Mouse (Mus musculus): Measurements from ENCODE around the gene Foxp1. TPM values are rescaled to one million over a fixed set of nuclear protein-coding genes. Genes with fewer than 3 reads are reported as not detected.
A peak's percentile ranks its signal among the peaks of the same experiment; 100 is the strongest.

The Foxp1 gene
- polyA plus RNA-seq, 1 experiment from 2014 or later, result 141 TPM

DNA sequence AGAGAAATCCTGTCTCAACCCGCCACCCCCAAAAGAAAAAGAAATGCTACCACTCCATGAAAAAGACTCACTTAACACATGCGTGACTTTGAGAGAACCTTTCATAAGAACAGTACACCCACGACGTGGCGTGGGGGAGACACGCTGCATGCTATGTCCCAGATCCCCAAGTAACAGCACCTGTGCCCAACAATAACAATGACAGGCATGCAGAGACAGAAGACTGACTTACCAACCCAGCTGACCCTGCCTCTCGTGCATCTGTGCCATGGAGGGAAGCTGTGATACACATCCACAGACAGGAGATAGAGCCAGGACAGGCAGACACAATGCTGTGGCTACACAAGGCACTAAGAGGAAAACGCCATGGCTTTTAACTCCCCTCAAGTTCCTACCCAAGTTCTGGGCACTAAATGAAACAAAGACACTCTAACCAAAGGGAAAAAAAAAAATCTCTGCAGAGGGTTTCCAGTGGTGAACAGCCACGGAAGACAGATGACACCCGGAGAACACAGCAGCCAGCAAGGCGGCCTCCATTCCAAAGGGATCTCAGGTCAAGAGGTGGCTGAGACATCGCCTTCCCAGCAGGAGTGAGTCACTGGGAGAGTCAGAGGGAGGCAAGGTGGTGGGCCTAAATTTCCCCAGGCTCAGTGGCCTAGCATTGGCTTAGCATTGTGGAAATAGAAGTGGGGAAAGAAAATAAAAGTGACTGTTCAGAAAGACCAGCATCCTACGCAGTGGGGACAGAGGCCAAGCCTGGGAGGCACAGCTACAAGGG is 43.5 kb downstream of the Foxp1 start:
- 84% methylated on average over 13 of the region's 13 CpGs for WGBS
- H3K9ac ChIP-seq, result no peak overlapping the region
- H3K27ac ChIP-seq, result no peak overlapping the region
- H3K4me3 ChIP-seq, result no peak overlapping the region
- H3K27me3 ChIP-seq, result no peaks in the 10 kb centered on the region
- H3K4me1 ChIP-seq, result peaks cover 45% of the 10 kb centered on the region
- no peak for ATAC-seq (ENCODE audit: low FRiP score, low read depth)
- no peaks in the 10 kb centered on the region; the same call in 1 of the 2 replicates for H3K36me3 ChIP-seq
- no peaks in the 10 kb centered on the region for H3K9me3 ChIP-seq
- no peak overlapping the region for H3K4me2 ChIP-seq (replicated peaks)

DNA sequence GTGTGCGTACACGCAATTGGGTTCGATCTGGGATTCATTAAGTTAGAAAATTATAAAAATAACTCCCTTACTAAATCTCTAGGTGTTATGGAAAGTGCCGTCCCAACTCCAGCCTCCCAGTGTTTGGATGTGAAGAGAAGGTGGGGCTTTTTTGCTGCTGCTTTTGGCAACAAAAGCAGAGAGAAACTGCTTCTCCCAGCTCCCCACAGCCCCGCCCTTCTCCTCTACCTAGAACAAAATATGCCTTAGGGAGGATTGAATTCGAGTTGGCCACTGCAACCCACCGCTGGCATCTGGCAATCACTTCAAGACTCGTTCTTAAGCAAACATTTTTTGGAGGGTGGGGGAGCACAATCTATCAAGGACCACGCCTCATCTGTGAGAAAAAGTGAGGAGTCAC is 47.5 kb downstream of the Foxp1 start:
- Histone ChIP-seq H3K9ac (no peak overlapping the region), H3K27ac (no peak overlapping the region), H3K9me3 (no peaks in the 10 kb centered on the region), H3K4me1 (peaks cover 32% of the 10 kb centered on the region), H3K4me2 (replicated peaks) (no peak overlapping the region; the same call in 1 of the 2 replicates), H3K4me3 (no peak overlapping the region), H3K36me3 (peaks cover 5% of the 10 kb centered on the region; the same call in 1 of the 2 replicates), H3K27me3 (no peaks in the 10 kb centered on the region)
- WGBS, result 52% methylated on average over 9 of the region's 9 CpGs
- ATAC-seq (ENCODE audit: low FRiP score, low read depth), result 0 out of 2 replicates have a peak, but pooled peaks have one; percentile 51

DNA sequence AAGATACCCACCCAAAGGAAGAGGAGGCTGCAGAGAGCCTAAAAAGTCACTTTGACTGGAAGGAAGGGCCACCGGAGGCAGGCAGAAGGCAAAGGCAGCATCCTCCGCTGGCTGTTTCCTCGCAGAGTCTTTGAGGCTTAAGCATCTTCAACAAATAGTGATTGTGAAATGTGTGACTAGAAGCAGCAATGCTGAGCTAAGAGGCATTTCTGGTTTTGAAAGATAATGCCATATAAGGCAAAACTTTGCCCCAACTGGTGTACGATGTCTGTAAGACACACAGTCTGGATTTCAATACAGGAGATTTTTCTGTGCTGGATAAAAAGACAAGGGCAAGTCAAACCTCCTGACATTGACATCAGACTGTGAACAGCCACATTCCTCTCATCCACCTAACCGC is 51.6 kb downstream of the Foxp1 start:
- Histone ChIP-seq H3K27ac (no peak overlapping the region), H3K9ac (no peak overlapping the region; the same call in 1 of the 2 replicates), H3K4me3 (no peak overlapping the region), H3K4me2 (replicated peaks) (no peak overlapping the region), H3K36me3 (peaks cover 10% of the 10 kb centered on the region), H3K27me3 (no peaks in the 10 kb centered on the region), H3K4me1 (peaks cover 39% of the 10 kb centered on the region), H3K9me3 (no peaks in the 10 kb centered on the region)
- no peak for ATAC-seq (ENCODE audit: low FRiP score, low read depth)
- 73% methylated on average over 5 of the region's 5 CpGs for WGBS

DNA sequence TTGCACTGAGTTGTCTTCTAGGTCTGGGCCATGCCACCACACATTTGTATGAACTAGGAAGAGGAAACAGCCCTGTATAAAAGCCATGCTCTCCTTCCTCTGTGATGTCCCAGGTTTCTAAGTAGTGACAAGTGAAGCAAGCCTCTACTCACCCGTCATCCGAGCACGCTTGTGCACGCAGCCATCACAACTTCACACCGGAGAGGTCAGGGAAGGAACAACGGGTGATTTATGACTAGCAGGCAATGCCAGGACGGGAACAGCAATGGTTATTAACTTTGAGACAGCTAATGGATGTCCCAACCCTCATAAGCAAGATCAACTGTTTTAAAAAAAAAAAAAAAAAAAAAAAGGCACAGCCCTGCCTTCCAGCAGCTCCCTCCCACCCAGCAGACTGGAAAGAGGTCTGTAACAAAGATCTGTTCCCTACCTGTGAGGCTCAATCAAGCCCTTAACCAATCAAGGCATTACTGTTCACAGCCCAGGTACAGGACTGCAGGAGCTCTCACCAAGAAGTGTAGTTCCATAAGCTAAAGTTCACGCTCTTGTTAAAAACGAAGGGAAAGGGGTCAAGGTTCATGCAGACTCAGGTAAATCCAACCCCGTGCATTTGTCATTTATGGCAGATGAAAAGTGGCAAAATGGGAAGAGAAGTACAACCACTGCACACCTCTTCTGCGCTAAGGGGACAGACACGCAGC is 53.2 kb downstream of the Foxp1 start:
- WGBS, result 46% methylated on average over 12 of the region's 12 CpGs
- Histone ChIP-seq H3K4me1 (peaks cover 22% of the 10 kb centered on the region), H3K36me3 (peaks cover 10% of the 10 kb centered on the region), H3K4me2 (replicated peaks) (no peak overlapping the region), H3K4me3 (no peak overlapping the region), H3K9ac (no peak overlapping the region), H3K27ac (no peak overlapping the region), H3K27me3 (no peaks in the 10 kb centered on the region), H3K9me3 (no peaks in the 10 kb centered on the region)
- no peak for ATAC-seq (ENCODE audit: low FRiP score, low read depth)

DNA sequence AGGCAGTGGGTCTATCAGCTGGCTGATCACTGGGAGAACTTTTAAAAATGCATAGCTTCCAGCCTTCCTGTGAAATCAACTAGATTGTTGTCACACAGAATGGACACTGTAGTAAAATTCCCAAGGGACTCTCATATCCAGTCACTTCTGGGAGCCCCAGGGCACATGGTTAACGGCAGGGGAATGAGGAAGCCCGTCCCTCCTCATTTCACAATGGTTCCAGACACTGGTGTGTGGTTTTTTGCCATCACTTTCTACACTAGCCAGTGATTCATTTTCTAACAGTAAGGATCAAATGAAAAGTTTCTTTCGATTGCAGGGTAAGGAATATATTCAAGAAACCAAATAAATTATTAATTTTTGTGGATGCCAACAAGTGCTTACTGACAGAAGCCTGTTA is 54.7 kb downstream of the Foxp1 start:
- no peak overlapping the region for H3K4me3 ChIP-seq
- no peak for ATAC-seq (ENCODE audit: low FRiP score, low read depth)
- H3K4me1 ChIP-seq, result peaks cover 26% of the 10 kb centered on the region
- no peak overlapping the region for H3K9ac ChIP-seq
- no peak overlapping the region for H3K27ac ChIP-seq
- 50% methylated on average over 3 of the region's 3 CpGs for WGBS
- H3K9me3 ChIP-seq, result no peaks in the 10 kb centered on the region
- H3K4me2 ChIP-seq (replicated peaks), result no peak overlapping the region
- peaks cover 5% of the 10 kb centered on the region for H3K36me3 ChIP-seq
- H3K27me3 ChIP-seq, result no peaks in the 10 kb centered on the region

DNA sequence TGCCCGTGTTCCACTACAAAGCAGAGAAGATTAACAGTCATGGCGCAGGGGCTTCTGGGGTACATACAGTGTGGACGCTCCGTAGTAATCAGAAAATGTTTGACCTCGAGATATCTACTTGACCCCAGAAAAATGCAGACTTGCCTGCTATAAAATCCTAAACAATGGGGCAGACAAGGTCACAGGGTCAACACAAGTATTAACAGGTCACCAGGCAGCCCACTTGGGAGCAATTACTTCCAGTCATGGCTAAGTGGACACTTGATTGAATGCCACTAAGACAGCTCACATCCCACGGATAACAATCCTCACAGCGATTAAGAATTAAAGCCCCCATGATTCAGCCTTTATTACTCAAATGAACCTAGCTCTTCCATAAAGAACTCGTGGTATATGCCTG is 55.4 kb downstream of the Foxp1 start:
- Histone ChIP-seq H3K4me1 (peaks cover 30% of the 10 kb centered on the region), H3K9me3 (no peaks in the 10 kb centered on the region), H3K4me3 (no peak overlapping the region), H3K9ac (no peak overlapping the region), H3K36me3 (peaks cover 5% of the 10 kb centered on the region; the same call in 1 of the 2 replicates), H3K4me2 (replicated peaks) (no peak overlapping the region), H3K27ac (no peak overlapping the region), H3K27me3 (no peaks in the 10 kb centered on the region)
- ATAC-seq (ENCODE audit: low FRiP score, low read depth), result no peak
- 24% methylated on average over 8 of the region's 8 CpGs for WGBS

DNA sequence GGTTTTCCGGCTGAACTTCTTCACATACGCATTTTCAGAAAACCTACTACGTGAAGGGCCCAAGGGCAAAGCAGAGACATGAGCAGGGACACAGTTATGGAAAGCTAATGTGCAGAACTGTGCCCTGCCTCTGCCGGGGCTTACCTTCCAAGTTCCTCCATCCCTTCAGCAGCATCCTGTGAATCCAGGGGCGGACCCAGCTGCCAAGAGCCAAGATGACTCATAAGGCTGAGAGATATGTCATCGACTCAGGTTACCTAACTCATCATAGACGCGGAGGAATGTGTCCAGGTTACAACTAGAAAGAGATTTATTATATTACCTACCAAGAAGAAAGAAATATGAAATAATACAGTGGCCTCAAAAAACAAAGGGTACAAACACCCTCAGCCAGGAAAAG is 56.2 kb downstream of the Foxp1 start:
- H3K36me3 ChIP-seq, result peaks cover 5% of the 10 kb centered on the region; the same call in 1 of the 2 replicates
- H3K27ac ChIP-seq, result no peak overlapping the region
- H3K9ac ChIP-seq, result no peak overlapping the region
- 70% methylated on average over 8 of the region's 8 CpGs for WGBS
- H3K4me3 ChIP-seq, result no peak overlapping the region
- peaks cover 36% of the 10 kb centered on the region for H3K4me1 ChIP-seq
- no peak overlapping the region for H3K4me2 ChIP-seq (replicated peaks)
- no peaks in the 10 kb centered on the region for H3K9me3 ChIP-seq
- H3K27me3 ChIP-seq, result no peaks in the 10 kb centered on the region
- ATAC-seq (ENCODE audit: low FRiP score, low read depth), result no peak

DNA sequence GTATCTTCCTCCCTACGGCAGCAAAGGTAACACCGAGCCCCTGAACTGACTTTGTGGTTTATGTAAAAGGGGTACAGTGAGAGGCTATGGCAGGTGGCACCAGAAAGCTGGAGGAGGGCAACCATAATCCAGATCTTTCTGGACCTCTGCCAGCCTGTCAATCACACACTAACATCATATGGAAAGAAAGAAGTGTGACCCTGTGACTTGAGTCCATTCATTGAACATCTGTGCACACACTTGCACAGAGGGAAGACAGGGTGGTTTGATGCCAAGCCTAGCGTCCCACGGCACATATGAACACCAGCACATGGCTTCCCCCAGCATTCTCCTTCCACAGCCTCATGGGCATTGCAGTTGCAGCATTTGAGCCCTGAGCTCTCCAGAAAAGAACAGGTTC is 58.1 kb downstream of the Foxp1 start:
- Histone ChIP-seq H3K36me3 (peaks cover 12% of the 10 kb centered on the region), H3K4me1 (peaks cover 20% of the 10 kb centered on the region), H3K27me3 (no peaks in the 10 kb centered on the region), H3K9ac (no peak overlapping the region), H3K4me2 (replicated peaks) (no peak overlapping the region), H3K9me3 (no peaks in the 10 kb centered on the region), H3K27ac (no peak overlapping the region), H3K4me3 (no peak overlapping the region)
- no peak for ATAC-seq (ENCODE audit: low FRiP score, low read depth)
- WGBS, result 80% methylated on average over 4 of the region's 4 CpGs

DNA sequence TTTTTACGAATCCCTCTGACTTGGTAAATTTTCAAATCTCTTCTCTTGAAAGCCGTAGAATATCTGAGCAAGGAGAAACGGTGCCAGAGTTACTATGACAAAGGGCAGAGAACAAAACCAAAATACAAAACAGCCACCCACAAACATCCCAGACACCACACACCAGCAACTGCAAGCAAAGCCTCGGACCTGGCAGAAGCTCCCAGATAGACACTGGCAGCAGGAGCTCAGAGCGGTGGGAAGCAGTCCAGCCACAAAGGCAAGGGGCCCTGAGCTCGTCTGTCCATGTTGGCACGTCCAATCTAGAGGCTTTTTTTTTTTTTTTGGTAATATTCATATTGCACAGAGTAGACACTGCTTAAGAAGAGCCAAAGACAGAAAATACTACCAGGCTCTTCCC is 58.6 kb downstream of the Foxp1 start:
- peaks cover 12% of the 10 kb centered on the region for H3K36me3 ChIP-seq
- no peak overlapping the region for H3K4me3 ChIP-seq
- no peaks in the 10 kb centered on the region for H3K9me3 ChIP-seq
- WGBS, result 89% methylated on average over 7 of the region's 7 CpGs
- no peak overlapping the region for H3K27ac ChIP-seq
- H3K27me3 ChIP-seq, result no peaks in the 10 kb centered on the region
- no peak for ATAC-seq (ENCODE audit: low FRiP score, low read depth)
- H3K4me1 ChIP-seq, result peaks cover 14% of the 10 kb centered on the region; the same call in 1 of the 2 replicates
- no peak overlapping the region for H3K9ac ChIP-seq
- H3K4me2 ChIP-seq (replicated peaks), result no peak overlapping the region

DNA sequence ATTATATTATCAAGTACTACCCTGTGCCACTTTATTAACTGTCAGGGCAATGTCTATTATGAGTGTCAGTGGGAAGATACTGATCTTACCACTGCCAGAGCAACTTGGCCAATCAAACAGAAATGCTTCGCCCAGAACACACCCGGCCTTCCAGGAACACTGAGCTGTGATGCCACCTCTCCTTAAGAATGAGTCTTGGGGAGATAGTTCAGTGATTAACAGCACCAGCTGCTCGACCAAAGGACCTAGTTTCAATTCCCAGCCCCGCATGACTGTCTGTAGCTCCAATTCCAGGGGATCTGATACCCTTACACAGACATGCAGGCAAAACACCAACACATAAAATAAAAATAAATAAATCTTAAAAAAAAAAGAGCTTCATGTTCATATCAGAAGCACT is 63.7 kb downstream of the Foxp1 start:
- Histone ChIP-seq H3K27me3 (no peaks in the 10 kb centered on the region), H3K9me3 (no peaks in the 10 kb centered on the region), H3K4me3 (no peak overlapping the region), H3K4me2 (replicated peaks) (no peak overlapping the region), H3K4me1 (peaks cover 14% of the 10 kb centered on the region; the same call in 1 of the 2 replicates), H3K9ac (no peak overlapping the region), H3K36me3 (peaks cover 14% of the 10 kb centered on the region), H3K27ac (no peak overlapping the region)
- WGBS, result 87% methylated on average over 4 of the region's 4 CpGs
- ATAC-seq (ENCODE audit: low FRiP score, low read depth), result no peak

DNA sequence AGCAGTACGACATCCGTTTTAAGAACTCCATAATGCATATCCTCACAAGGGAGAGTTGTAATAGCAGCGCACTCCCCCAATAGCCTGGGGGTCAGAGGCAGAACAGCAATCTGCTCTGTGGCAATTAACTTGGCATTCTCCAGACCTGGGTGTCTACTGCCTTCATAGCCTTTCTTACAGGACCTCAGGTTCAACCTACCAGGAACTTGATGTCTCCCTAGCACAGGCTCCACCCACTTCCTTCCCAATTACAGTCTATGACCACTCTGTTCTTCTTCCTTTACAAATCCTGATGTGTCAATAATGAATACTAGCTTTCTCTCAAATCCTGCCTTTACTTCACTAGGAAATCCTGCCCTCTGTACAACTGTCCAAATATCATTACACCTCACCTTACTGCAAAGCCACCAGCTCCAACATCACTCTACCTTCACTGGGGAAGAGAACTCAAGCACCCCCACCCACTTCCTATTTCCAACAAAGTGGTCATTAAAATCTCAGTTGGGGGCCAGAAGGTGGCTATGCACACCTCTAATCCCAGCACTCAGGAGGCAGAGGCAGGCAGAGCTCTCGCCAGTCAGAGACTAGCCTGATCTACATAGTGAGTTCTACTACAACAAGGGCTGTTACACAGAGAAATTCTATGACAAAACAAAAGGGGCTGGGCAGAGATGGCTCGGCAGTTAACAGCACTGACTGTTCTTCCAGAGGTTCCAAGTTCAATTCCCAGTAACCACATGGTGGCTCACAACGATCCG is 68.6 kb downstream of the Foxp1 start:
- H3K36me3 ChIP-seq, result peaks cover 13% of the 10 kb centered on the region; the same call in 1 of the 2 replicates
- WGBS, result 80% methylated on average over 7 of the region's 7 CpGs

DNA sequence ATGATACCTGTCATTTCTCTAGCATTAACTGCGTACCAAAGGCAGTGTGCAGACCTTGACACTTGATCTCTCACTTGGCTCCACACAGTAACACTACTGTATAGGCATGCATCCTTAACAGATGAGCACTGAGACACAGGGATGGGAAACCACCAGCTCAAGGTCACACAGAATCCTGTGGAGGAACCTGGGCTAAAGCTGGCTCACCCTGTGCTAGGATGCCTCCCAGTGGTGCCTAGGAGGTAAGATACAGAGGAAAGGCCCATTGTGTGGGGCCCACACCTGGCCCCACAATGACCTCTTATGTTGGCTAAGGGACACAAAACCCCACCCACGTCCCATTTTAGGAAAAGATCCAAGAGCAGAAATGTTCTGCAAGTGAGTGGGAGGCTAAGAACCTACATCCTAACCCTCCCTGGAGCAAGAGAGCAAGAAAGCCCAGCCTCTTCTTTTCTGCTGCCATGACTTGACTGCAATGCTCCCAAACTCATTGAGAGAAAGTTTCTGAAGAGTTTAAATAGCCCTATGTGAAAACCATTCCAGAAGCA is 69.8 kb downstream of the Foxp1 start:
- Histone ChIP-seq H3K27me3 (no peaks in the 10 kb centered on the region), H3K36me3 (peaks cover 21% of the 10 kb centered on the region; the same call in 1 of the 2 replicates), H3K27ac (no peak overlapping the region), H3K9ac (no peak overlapping the region), H3K4me2 (replicated peaks) (no peak overlapping the region), H3K9me3 (no peaks in the 10 kb centered on the region), H3K4me3 (no peak overlapping the region), H3K4me1 (peaks cover 34% of the 10 kb centered on the region)
- 76% methylated on average over 2 of the region's 2 CpGs for WGBS
- ATAC-seq (ENCODE audit: low FRiP score, low read depth), result no peak

More for the DNA sequence above, 68.6 kb downstream of the Foxp1 start:
- Histone ChIP-seq H3K27me3 (no peaks in the 10 kb centered on the region), H3K27ac (no peak overlapping the region), H3K4me3 (no peak overlapping the region), H3K4me2 (replicated peaks) (no peak overlapping the region), H3K4me1 (peaks cover 29% of the 10 kb centered on the region), H3K9me3 (no peaks in the 10 kb centered on the region), H3K9ac (no peak overlapping the region)
- no peak for ATAC-seq (ENCODE audit: low FRiP score, low read depth)
